Mouse (Mus musculus): Measurements from ENCODE around the gene Ubr4.

DNA sequence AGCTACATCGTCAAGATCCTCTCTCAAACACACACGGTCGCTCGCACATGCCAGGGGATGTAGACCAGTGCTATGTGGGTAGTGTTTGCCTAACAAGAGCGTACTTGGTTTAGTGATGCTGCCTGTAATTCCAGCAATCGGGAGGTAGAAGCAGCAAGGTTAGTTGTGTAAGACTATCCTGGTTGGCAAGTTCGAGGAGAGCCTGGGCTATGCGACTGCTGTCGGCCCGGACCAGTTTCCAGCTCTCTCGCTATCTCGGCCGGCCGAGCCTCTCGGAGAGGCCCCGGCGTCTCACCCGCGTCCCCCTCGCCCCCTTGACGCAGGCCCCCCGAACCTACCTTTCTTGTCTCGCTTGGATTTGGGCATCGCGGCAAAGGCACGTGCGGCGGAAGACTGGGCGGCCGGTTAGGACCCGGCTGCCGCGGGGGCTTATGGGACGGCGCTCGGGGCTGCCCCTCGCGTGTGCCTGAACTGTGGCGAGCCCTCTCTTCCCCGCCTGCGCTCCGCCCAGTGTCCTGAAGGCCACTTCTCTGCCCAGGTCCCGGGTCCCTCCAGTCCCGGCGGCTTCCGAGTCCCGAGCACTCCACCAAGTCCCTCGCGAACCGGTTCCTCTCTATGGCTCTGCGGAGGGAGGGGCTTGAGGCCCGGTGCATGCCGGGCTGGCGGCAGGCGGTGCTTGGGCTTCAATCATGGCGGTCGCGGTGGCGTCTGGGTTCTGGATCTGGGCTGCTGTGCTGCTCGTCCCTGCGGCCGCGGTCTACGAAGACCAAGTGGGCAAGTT lies at the start of gene Ubr4, which contains the start of the genes Mrto4 and Emc1:
- TF ChIP-seq POLR2A (IDR thresholded peaks at IDR 0.05; ENCODE audit: insufficient read length, low read depth) (peak; percentile 83), TCF12 (IDR thresholded peaks at IDR 0.05; ENCODE audit: insufficient read depth, poor library complexity, severe bottlenecking) (no peak), MYOD1 (IDR thresholded peaks at IDR 0.05; ENCODE audit: control insufficient read depth in 1 of 3, insufficient read length in 2 of 3, low read depth in 2 of 3) (no peak), SRF (IDR thresholded peaks at IDR 0.05; ENCODE audit: control insufficient read depth, insufficient read length, low read depth) (peak; percentile 12), REST (IDR thresholded peaks at IDR 0.05; ENCODE audit: insufficient read depth, insufficient read length) (no peak), POLR2AphosphoS2 (IDR thresholded peaks at IDR 0.05; ENCODE audit: insufficient read length, low read depth) (peak; percentile 63), MAX (IDR thresholded peaks at IDR 0.05; ENCODE audit: low read depth) (peak; percentile 79), TCF3 (IDR thresholded peaks at IDR 0.05; ENCODE audit: insufficient read length, low read depth) (no peak)
